ENCODE assay signal across 9 mouse cellular contexts in genomic region chr2:25095109-25095850, GRCm38 (mm10). TPM values are rescaled to one million over a fixed set of nuclear protein-coding genes. Genes with fewer than 3 reads are reported as not detected.
DNase-seq lines count a peak whose midpoint lies in the region; ATAC-seq lines count a peak whose summit lies in the region.
"Had no signal": no experiment of that assay in that cellular context is flagged by ENCODE, and none has a peak within 500 bp of the region (broad histone marks: within the 10 kb centered on the region; RNA-seq: fewer than 3 reads in every experiment).

Noxa1 (minus strand) TSS chr2:25095149.

- intact Hi-C loops in heart, postnatal 10 days (cut with DNase I), result no loop called here

- no peaks in the 10 kb centered on the region; the same call in 1 of the 2 replicates for H3K4me1 ChIP-seq in heart, embryonic 16.5 days (ENCODE audit: control insufficient read depth, insufficient read depth, low read length)
- no peaks in the 10 kb centered on the region for H3K4me1 ChIP-seq in intestine, embryonic 14.5 days (replicated peaks; ENCODE audit: control insufficient read depth, insufficient read depth, low read length)

- no peak within 1 kb of the TSS for H3K27ac ChIP-seq in heart, embryonic 16.5 days (ENCODE audit: low read length)
- no peak within 1 kb of the TSS for H3K27ac ChIP-seq in intestine, embryonic 14.5 days (ENCODE audit: low read depth)

- H3K4me3 ChIP-seq in heart, embryonic 16.5 days (ENCODE audit: low read length), result no peak within 1 kb of the TSS
- peak within 1 kb of the TSS; percentile 5; the same call in 1 of the 2 replicates for H3K4me3 ChIP-seq in intestine, embryonic 14.5 days (ENCODE audit: low read depth, low read length)

- peaks cover 6% of the 10 kb centered on the region for H3K27me3 ChIP-seq in heart, embryonic 16.5 days (ENCODE audit: control insufficient read depth, insufficient read depth, low read length)
- H3K27me3 ChIP-seq in intestine, embryonic 14.5 days (replicated peaks; ENCODE audit: control insufficient read depth, insufficient read depth, low read length), result no peaks in the 10 kb centered on the region

- no peak for DNase-seq in heart, postnatal 10 days
- DNase-seq in WW6 (ENCODE audit: low read depth, low spot score), result peak; percentile 31
- DNase-seq in intestine, embryonic 14.5 days (ENCODE audit: low spot score), result peak; percentile 61
- DNase-seq in mesoderm, embryonic 11.5 days (ENCODE audit: low read depth, low spot score), result peak; percentile 39
- DNase-seq in urinary bladder, adult 18-20 months (ENCODE audit: low spot score in 2 of 2), result no peak
- DNase-seq in frontal cortex, postnatal 14 days (ENCODE audit: low spot score in 2 of 2), result no peak
- DNase-seq in frontal cortex, postnatal 10 days (ENCODE audit: low spot score in 2 of 2), result no peak
- DNase-seq: layer of hippocampus, adult 9-11 months had no signal

- ATAC-seq in heart, embryonic 16.5 days (replicated peaks; ENCODE audit: extremely low read depth, insufficient read depth, low FRiP score), result no peak; the same call in 1 of the 2 replicates
- ATAC-seq in intestine, embryonic 14.5 days (replicated peaks; ENCODE audit: low FRiP score, low TSS enrichment, low read depth), result peak; percentile 89

- no peaks in the 10 kb centered on the region for H3K9me3 ChIP-seq in heart, embryonic 16.5 days (replicated peaks; ENCODE audit: control insufficient read depth, low read length)
- H3K9me3 ChIP-seq in intestine, embryonic 14.5 days (ENCODE audit: control insufficient read depth, low read length), result no peaks in the 10 kb centered on the region

- 49% methylated on average over 28 of the region's 28 CpGs for WGBS in heart, embryonic 16.5 days
- 40% methylated on average over 28 of the region's 28 CpGs for WGBS in intestine, embryonic 14.5 days

- no peaks in the 10 kb centered on the region for H3K36me3 ChIP-seq in heart, embryonic 16.5 days (ENCODE audit: control insufficient read depth, insufficient read depth)
- no peaks in the 10 kb centered on the region for H3K36me3 ChIP-seq in intestine, embryonic 14.5 days (ENCODE audit: control insufficient read depth, insufficient read depth, low read length)

- peak within 1 kb of the TSS; percentile 28; the same call in 1 of the 2 replicates for H3K4me2 ChIP-seq in heart, embryonic 16.5 days (ENCODE audit: low read depth, low read length)
- peak within 1 kb of the TSS; percentile 38 for H3K4me2 ChIP-seq in intestine, embryonic 14.5 days (ENCODE audit: low read length)

- H3K9ac ChIP-seq in heart, embryonic 16.5 days (ENCODE audit: low read length), result no peak within 1 kb of the TSS
- no peak within 1 kb of the TSS for H3K9ac ChIP-seq in intestine, embryonic 14.5 days (ENCODE audit: low read length)

RNA-seq across cellular contexts. Expression of gene Noxa1, which starts in this region (rescaled TPM):
- 0.19 TPM in 1 of 2 replicates, not detected in the other for polyA plus RNA-seq in heart, embryonic 16.5 days (2015; fragmentation: Nextera tagmentation; extraction: Ambion mirVana)
- not detected for total RNA-seq in heart, postnatal 10 days (2021)
- polyA plus RNA-seq in intestine, embryonic 14.5 days (2014; fragmentation: Nextera tagmentation; extraction: Ambion mirVana), result 2.3 and 5.7 TPM in 2 replicates

Comparison
In these comparisons a context has a peak if more than half of its experiments do, and no peak if none do; other contexts are left out.
1. DNase-seq: peak in WW6 (single experiment), intestine, embryonic 14.5 days (single experiment) and mesoderm, embryonic 11.5 days (single experiment); none in heart, postnatal 10 days (0 of 2), urinary bladder, adult 18-20 months (0 of 2), frontal cortex, postnatal 14 days (0 of 2) and frontal cortex, postnatal 10 days (0 of 2).